Mouse (Mus musculus) thymus, adult 2 months (tissue): ENCODE results near the gene Macf1.

ENCODE experiments used
- CTCF ChIP-seq: fragments of 200-500 bp; IDR thresholded peaks from 2 replicates; pipeline ENCODE4 v1.5.1; 2012; ENCODE audit warnings: mild to moderate bottlenecking, control low read depth, low read length, moderate library complexity, borderline replicate concordance; ENCODE audit not compliant: control insufficient read depth, poor library complexity, insufficient read depth; ENCODE audit errors: extremely low read depth
- POLR2A ChIP-seq: fragments of 200-500 bp; IDR thresholded peaks from 2 replicates; pipeline ENCODE4 v1.6.1; 2012; ENCODE audit warnings: mild to moderate bottlenecking, low read length, control low read depth, moderate library complexity; ENCODE audit not compliant: control insufficient read depth, poor library complexity, insufficient read depth; ENCODE audit errors: extremely low read depth

- TF ChIP-seq POLR2A (no peak), CTCF (no peak)
Observed at GRCm38 (mm10) chr4:123515673-123516072, 168.5 kb downstream of the Macf1 start.
